Mouse (Mus musculus): ENCODE measurements around the gene Cacnb1.

- TF ChIP-seq CTCF (IDR thresholded peaks at IDR 0.05; ENCODE audit: low read depth, low read length) (no peak), POLR2A (IDR thresholded peaks at IDR 0.05; ENCODE audit: insufficient read depth, low read length) (no peak), EP300 (IDR thresholded peaks at IDR 0.05; ENCODE audit: insufficient read depth, low read depth, low read length) (no peak)
Observed at GRCm38 (mm10) chr11:97982721-97983120, 40.1 kb downstream of the Cacnb1 start.

Measured in ES-Bruce4 (cell line).